Mouse (Mus musculus) stomach, postnatal 0 days (tissue): ENCODE data around the gene Zfp62.

Experiments used
- CTCF ChIP-seq: IDR thresholded peaks from 2 replicates; pipeline ENCODE4 v1.5.1; 2016; ENCODE audit warnings: antibody characterized with exemption, low read depth, mild to moderate bottlenecking, moderate library complexity
- EP300 ChIP-seq: optimal IDR thresholded peaks from 2 replicates; pipeline ENCODE3; 2016; ENCODE audit warnings: antibody characterized with exemption

GRCm38 (mm10) chr11:49201142-49201541, 1.9 kb upstream of the Zfp62 start:
- no peak for TF ChIP-seq CTCF
- TF ChIP-seq EP300 = no peak
